Mouse (Mus musculus): Measurements from ENCODE around the gene Abca8b.

The Abca8b gene

DNA sequence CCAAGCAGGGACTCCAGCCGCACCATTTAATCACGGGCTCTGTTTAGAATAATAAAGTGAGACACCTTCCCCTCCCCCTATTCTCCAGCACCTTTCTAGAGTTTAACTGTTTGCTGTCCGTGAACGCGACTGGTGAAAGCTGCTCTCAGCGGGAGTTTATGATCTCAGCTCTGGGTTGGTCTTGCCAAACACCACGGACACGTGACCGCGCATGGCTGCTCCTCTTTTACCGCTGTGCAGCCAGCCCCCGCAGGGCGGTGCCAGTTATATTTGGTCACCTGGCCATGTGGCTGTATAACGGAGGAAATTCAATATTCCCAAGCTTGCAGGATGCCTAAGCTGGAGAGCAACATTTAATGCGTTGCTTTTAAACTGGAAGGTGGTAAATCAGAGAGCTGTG lies at the start of gene Abca8b:
Gene Abca8b, minus strand, starts transcription at position 222 of the 400 bp plus-strand sequence.
- peak; percentile 91 for DNase-seq (ENCODE audit: low read depth, low spot score)

DNA sequence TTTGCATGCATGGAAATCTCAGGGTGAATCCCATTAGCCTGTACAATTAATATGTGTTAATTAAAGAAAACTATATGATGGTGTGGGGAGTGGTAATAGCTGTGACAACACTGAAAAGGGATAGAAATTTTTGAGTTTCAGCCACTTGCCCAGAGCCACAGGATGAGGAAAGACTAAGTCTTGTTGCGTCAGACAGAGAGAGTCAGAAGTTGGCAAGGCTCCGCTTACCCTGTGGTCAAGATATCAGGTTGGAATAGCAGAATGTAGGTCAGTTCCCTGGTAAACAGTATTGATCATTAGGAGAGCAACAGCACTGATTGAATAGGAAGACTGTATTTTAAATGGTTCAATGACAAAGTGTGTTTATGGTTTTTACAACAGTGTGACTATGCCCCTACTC lies 42.1 kb upstream of the Abca8b start:
- DNase-seq (ENCODE audit: low read depth, low spot score), result no peak

DNA sequence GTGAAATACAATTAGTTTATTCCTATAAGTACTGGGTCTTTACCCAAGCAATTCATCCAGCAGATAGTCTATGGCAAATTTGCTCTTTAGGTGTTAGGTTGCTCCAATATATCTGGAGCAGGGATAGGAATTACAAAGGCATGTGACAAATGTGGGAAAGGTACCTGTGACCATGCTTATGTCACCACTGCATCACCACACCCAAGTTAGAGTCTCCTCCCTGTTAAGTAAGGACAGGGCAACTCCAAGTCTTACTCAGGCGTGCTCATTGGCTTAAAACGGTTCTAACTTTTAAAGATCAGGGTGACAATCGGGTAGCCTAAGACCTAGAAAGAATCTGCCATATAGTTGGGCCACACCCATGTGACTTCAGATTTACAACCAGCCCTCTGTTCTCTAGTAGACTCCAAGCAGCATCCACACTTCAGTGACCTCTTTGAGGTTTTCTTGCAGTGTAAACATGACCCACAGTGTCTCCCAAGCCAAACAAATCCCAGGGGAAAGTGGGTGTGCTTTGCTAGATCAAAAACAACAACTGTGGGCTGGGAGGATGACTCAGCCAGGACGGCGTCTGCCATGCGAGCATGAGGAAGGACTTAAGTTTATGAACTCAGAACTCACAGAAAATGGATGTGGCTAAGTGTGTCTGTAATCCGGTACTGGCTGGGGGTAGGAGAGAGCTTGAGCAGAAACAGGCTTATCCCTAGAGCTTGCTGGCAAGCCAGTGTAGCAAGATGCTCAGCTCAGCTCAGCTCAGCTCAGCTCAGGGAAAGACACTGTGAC lies 33.5 kb upstream of the Abca8b start:
- no peak for DNase-seq (ENCODE audit: low read depth, low spot score)

DNA sequence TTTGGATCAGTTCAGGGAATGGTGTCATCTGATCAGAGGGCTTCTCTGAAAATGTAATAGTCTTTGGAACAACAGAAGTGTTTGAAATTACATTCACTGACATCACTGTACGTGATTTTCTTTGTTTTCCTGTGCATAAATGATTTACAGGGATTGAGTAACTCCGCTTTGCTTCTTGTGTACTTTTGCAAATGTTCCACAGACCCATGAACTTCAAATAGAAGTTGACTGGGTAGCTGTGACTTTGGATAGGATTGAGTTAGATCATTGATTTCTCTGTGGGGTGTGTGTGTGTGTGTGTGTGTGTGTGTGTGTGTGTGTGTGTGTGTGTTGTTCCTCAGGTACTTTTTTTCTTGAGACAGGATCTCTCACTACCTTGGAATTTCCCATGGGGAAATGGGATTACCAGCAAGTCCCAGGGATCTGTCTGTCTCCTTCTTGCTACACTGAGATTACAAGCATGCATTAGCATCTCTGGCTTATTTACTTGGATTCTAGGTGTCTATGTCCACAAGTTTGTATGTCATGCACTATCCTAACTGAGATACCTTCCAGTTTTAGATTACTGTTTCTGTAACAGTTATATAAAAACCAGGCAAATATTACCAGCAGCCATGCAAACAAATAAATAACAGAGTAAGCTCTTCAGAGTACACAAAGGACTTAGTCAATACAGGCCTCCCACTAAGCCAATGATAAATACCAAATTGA lies 15.3 kb upstream of the Abca8b start:
- no peak for DNase-seq (ENCODE audit: low read depth, low spot score)

DNA sequence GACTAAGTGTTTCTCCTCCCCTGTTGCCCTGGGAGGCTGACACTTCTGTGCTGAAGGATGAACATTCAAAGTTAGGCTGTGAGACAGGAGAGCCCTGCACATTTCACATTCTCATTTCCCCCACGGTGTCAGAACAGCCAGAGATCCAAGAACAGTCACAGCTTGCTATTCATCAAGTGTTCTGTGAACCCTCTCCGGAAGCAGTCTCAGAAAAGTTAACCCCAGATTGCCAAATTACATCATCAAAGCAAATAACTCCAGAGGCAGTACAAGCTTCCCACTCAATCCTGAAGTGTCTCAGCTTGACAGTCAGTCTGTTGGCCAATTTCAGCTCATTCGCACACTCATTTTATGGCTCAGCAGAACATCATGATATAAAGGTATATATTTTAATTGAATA lies 632 bp downstream of the Abca8b start:
- peak; percentile 54 for DNase-seq (ENCODE audit: low read depth, low spot score)

DNA sequence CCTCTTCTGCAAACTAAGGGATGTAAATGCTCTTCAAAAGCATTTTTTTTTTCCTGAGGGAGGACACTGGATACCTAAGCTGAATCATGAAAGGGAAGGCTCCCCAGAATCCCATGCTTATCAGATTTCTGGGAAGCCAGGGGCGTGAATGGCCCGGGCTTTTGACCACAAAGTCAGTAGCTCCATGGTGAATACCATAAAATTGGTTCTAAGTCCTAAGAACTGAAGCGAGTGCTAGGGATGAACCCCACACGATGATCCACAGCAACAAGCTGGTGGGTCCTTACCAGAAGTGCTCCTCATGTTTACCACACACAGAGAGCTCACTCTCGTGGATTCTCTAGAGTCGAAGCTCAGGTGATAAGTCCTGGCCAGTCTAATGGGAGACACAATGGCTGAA lies 1.6 kb downstream of the Abca8b start:
- DNase-seq (ENCODE audit: low read depth, low spot score), result no peak

DNA sequence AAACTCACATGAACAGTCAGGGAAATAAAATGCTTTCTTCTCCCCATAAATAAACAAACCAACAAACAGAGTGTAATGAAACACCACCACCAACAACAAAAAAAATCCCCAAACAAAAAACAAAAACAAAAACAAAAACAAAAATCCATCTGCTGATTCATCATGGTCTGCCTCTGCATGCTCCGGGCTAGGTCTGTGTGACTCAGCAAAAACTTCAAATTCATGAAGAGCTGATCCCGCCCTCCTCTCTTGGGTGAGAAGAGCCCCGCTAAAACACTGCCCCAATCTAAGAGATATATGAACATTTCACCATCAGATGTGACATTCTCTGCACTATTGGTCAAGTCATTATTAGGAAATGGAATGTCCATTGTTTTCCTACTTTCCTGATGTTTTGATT lies 4.4 kb downstream of the Abca8b start:
- DNase-seq (ENCODE audit: low read depth, low spot score), result no peak

DNA sequence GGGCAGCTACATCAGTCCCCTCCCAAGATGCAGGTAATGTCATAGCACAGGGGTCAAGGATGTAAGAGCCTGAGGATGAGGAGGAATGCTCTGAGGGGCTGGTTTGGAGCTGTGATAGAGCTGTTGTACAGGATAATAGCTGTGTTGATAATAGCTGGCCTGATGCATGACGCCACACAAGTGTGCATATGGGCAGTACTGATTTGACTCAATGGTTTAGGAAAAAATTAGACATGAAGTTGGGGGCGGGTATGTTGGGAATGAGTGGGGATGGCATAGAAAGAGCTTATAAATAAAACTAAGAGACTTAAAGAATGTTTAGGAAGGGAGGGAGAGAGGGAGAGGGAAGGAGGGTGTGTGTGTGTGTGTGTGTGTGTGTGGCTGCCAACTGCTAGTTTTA lies 5.4 kb downstream of the Abca8b start:
- no peak for DNase-seq (ENCODE audit: low read depth, low spot score)

DNA sequence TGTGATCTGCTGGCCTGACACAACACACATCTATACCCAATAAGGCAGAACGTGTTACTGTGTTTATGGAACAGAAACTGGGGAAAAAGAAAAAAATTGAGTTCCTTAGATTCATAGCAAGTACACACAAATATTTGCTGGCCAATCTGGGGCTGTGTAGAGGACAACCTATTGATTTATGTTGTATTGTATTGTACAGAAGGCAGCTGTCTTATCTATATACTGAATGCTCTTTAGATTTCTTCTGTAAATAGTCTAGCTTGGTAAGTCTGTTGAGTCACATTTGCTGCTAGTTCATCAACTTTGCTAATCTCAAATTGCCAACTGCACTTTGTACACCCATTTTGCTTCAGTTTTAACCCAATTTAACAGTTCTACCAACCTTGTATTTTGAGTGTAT lies 7.5 kb downstream of the Abca8b start:
- no peak for DNase-seq (ENCODE audit: low read depth, low spot score)

DNA sequence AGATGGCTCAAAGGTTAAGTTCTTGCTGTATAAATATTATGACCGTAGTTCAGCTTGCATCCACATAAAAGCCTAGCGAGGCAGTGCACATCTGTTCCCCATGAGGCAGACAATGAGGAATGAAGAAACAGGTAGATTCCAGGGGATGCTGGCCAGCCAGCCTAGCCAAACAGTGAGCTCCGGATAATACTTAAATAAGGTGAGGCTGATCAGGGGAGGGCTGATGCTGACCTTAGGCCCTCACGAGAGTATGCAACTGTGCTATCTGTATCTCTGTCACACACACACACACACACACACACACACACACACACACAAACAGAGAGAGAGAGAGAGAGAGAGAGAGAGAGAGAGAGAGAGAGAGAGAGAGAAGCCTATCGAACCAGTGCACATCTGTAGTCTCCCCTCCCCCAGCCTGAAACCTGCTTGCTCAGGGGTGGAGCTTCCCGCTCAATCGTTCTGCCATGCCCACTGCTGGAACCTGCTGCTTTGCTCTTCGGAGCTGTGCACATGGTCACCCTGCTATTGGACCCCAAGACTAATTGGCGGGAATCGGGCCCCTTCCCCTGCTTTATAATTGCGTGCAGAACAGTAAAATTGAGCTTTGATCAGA lies 8.1 kb downstream of the Abca8b start:
- peak; percentile 17 for DNase-seq (ENCODE audit: low read depth, low spot score)

DNA sequence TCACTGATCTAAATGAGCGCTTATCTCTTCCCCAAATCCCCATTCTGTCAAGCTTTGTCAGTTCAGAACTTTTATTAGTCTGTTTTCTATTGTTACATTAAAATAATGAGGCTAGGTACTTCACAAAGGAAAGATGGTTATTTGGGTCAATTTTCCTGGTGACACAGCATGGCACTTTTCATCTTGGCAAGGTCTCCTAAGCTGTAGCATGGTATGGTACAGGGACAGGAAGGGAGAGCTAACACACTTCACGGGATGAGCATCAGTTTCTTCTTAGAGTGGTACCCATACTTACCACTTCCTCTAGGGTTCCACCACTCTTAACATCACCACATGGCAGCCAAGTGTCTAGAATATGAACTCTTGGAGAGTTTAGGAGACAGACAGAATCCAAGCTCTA lies 13.8 kb downstream of the Abca8b start:
- DNase-seq (ENCODE audit: low read depth, low spot score), result no peak

DNA sequence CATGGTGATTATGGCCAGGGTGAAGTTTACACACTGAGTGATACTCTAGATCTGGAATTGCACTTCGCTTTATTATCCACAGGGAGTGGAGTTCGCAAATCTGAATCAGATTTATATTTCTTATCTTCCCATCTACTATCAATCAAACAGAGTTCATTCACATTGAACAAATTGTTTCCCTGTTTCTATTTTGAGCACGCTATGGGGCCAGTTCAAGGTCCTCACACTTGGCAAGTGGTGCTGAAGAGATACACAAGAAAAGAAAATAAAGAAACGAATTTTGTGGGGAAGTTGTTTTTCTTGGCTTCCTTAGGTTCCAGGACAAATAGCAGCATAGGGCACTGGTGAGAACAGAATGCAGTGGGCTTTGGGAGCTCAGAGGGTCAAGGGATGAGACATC lies 25.1 kb downstream of the Abca8b start:
- DNase-seq (ENCODE audit: low read depth, low spot score), result no peak

DNA sequence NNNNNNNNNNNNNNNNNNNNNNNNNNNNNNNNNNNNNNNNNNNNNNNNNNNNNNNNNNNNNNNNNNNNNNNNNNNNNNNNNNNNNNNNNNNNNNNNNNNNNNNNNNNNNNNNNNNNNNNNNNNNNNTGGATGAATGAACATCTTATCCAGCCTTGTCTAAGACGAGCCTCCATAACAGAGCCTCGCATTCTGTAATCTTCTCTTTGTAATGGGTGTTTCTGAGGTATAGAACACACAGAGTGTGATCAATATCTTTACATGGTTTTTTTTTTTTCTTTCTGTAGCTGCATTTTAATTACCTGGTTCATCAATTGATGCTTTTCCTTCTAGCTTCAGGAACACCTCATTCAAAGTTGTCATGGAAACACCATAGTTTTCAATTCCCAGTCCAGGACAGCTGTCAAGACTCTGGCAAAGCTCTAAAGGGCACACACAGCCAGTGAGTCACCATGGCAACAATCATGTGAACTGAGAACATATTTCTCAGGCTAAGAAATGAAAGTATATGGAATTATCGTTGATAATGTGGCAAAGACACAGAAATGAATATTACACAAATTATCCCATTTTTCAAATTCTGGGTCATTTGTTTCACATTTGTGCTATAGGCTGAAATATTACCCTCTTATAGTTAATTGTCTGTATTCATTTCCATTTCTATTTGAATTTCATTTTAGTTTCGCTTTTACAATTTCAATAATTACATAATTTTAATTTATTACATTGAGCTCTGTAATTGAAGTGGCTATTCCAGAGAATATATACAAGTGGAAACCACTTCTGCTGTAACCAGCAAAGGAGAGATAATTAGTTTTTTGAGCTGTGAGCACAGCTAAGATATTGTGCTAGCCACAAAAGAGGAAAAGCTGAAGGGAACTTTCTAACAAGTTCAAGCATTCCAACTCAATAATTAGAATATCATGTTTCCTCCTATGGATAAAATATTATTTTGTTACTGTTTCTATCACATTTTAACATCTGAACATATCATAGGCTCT lies 33.9 kb downstream of the Abca8b start:
- no peak for DNase-seq (ENCODE audit: low read depth, low spot score)

DNA sequence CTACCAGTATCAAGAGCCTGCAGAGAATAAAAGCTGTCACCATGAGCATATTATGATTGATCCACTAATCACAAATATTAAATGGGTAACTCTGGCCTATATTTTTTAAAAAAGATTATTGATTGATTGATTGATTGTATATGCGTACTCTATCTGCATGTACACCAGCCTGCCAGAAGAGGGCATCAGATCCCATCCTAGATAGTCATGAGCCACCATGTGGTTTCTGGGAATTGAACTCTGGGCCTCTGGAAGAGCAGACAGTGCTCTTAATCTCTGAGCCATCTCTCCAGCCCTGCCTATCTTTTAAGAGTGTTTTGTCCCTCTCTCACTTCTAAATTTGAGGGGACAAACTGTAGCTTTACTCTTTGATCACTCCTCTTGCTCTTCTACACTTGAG lies 40.5 kb downstream of the Abca8b start:
- DNase-seq (ENCODE audit: low read depth, low spot score), result no peak

DNA sequence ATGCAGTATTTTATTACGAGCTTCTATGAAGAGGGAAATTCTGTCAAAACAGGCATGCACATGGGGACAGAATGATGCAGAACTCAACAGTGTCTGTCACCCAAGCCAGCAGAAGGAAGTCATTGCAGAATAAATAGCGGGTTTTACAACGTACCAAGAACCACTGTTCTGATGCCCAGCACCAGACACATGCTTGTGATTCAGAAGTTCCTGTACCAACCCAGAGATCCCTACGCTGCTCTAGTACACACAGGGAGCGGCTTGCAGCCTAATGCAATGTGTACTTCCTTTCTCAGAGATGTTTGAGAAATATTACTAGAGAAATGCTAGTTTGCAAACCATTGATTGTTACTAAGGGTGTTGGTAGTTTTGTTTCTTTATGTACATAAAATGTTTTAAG lies 58.7 kb downstream of the Abca8b start:
- DNase-seq (ENCODE audit: low read depth, low spot score), result no peak

DNA sequence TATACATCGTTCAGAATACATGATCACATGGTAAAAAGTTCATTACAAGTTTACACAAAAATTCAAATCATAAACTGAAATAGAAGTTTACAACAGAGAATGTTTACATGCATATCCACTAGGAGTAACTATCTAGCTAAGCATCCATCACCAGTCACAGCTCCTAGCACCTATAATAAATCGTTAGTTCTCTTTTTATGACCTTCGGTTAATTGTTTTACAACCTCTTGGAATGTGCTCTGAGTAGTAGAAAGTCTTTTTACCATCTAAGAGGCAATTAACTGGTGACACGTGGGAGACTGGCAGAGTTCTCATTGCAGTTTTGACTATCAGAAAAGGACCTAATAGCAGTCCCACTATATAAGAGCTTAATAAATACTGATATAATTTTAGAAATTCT lies 62.4 kb downstream of the Abca8b start:
- peak; percentile 29 for DNase-seq (ENCODE audit: low read depth, low spot score)

DNA sequence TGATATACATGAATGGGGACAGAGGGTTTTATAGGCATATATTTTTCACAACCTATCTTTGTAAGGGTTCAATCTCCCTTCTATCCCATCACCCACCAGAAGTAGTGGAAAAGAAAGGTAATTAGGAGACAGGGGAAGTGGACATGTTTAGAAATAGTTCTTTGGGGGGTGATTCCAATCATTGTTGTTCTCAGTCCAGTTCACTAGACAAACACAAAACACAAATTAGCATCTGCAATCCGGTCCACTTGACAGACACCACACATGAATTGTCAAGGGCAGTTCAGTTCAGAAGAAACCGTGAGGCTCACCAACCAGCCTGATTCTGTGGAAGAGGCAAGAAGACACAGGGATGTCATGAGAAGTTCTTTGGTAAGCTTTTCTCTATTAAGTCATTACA lies 67.2 kb downstream of the Abca8b start:
- no peak for DNase-seq (ENCODE audit: low read depth, low spot score)

DNA sequence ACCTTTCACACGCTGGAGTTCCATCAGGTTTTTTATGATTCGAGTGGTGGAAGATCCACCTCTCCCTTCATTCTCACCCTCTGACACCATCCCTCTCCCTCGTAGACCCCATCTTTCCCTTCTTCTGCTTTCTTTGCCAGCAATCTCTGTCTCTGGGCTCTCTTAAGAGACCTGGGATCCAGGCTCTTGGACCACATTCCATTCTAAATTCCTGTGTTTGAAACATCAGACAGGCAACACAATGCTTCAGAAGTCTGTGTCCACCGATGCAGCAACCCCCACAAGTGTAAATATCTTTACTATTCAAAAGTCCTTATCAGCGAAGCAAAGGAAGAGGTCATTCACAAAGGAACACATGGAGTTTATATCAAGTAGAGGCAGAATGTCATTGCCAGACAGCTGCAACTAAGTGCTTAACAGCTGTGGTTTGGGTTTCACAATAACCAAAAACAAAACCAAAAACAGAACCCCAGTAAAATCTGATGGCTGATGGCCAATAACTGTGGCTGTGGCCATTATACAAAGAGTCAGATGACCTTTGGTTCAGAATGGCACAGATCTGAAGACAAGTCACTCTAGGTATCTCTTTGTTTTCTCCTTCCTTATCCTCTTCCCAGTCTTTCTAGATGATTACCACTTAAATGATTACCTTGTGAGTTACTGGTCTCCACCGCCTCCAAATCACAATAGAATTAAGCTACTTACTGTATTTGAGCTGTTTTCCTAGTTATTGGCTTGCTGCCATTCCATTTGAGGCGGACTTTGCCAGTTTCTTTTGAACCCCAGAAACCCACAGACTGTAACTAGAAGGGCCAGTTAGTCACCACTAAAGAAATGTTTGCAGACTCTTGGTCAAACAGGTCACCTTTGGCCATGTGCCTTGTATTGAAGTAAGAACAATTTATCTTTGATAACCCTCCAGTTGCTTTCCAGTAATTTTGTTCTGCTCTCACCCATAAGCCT lies 68.6 kb downstream of the Abca8b start:
- DNase-seq (ENCODE audit: low read depth, low spot score), result no peak

DNA sequence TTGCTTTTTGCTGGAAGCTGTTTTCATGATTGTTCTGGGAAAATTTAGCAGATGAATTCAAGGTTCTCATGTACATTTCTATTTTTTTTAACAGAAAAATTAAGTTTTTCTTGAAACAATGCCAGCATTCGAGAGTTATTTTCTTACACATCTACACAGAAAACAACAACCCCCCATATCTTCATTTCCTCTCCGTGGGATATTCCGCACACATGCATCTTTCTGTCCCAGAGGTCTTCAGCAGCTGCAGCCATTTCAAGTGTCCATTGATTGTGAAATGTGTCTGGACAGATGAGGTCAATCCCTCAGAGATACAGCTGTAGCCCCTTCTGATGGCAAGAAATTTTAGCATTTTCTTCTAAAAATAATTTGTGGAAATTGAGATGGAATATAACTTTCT lies 73.4 kb downstream of the Abca8b start:
- no peak for DNase-seq (ENCODE audit: low read depth, low spot score)

DNA sequence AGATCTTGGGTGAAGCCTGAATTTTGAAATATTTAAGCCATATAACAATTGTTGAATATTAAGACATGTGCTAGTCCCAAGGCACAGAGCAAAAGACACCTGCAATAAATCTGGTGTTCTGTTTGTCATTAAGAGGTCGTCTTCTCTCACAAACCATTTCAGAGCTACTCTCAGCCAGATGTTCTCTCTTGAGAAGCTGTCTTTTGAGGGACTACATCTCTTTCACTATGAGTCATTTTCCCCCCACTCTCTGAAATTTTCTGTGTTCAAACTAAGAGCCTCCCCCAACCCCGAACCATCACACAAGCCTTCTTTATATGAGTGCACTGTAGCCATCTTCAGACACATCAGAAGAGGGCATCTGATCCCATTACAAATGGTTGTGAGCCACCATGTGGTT lies 76.2 kb downstream of the Abca8b start:
- no peak for DNase-seq (ENCODE audit: low read depth, low spot score)

DNA sequence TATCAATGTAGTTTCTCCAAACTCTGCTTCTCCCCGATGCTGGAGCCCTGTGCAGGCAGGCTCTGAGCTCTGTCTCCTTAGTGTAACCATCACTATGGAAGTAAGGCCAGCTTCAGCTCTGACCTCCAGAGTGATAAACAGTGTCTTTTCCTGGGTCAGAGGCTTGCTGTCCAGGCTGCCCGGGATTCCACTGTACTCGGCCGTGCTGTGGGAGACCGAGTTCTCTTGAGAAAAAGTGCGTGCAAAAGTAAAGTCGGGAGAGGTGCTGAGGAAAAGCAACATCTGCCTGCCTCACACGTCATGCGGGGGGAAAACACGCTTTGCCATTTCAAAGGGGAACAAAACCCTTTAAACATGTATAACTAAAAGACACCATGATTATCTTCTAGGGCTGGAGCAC lies 79.0 kb downstream of the Abca8b start:
- DNase-seq (ENCODE audit: low read depth, low spot score), result no peak
